Mouse (Mus musculus) hindbrain, embryonic 16.5 days (tissue): ENCODE results near the gene Angptl7. TPM values are rescaled to one million over a fixed set of nuclear protein-coding genes. Genes with fewer than 3 reads are reported as not detected.

Experiments used
- ATAC-seq: fragments of 200-750 bp; cut with Nextera tagmentation; 2 replicates; pipeline ENCODE4 v1.8.0; 2017; ENCODE audit warnings: moderate TSS enrichment, moderate library complexity
- H3K27ac ChIP-seq: fragments of 300-500 bp; sonication (generic); 2 replicates; pipeline ENCODE4 v1.5.1; 2014; ENCODE audit warnings: low read depth, mild to moderate bottlenecking, control low read depth, low read length, moderate library complexity
- H3K27me3 ChIP-seq: fragments of 300-500 bp; sonication (generic); replicated peaks from 2 replicates; pipeline ENCODE4 v1.6.1; 2014; ENCODE audit warnings: low read length; ENCODE audit not compliant: control insufficient read depth, insufficient read depth
- H3K36me3 ChIP-seq: fragments of 300-500 bp; sonication (generic); 2 replicates; pipeline ENCODE4 v1.6.1; 2014; ENCODE audit warnings: mild to moderate bottlenecking, low read length, moderate library complexity, mixed read lengths; ENCODE audit not compliant: control insufficient read depth, insufficient read depth
- H3K4me1 ChIP-seq: fragments of 300-500 bp; sonication (generic); 2 replicates; pipeline ENCODE4 v1.6.1; 2014; ENCODE audit warnings: low read depth, low read length; ENCODE audit not compliant: control insufficient read depth, insufficient read depth
- H3K4me2 ChIP-seq: fragments of 300-500 bp; sonication (generic); 2 replicates; pipeline ENCODE4 v1.6.1; 2014; ENCODE audit warnings: mild to moderate bottlenecking, low read length, control low read depth, moderate library complexity
- H3K4me3 ChIP-seq: fragments of 300-500 bp; sonication (generic); 2 replicates; pipeline ENCODE4 v1.5.1; 2014; ENCODE audit warnings: mild to moderate bottlenecking, low read length, control low read depth, moderate library complexity
- H3K9ac ChIP-seq: fragments of 300-500 bp; sonication (generic); 2 replicates; pipeline ENCODE4 v1.6.1; 2014; ENCODE audit warnings: low read depth, mild to moderate bottlenecking, control low read depth, low read length, moderate library complexity
- H3K9me3 ChIP-seq: fragments of 300-500 bp; sonication (generic); 2 replicates; pipeline ENCODE4 v1.6.1; 2014; ENCODE audit warnings: mild to moderate bottlenecking, low read length, moderate library complexity; ENCODE audit not compliant: control insufficient read depth
- WGBS: fragments of 180-500 bp; shearing (Covaris S2); extraction: QIAGEN DNeasy Blood & Tissue Kit; methylation state at CpG from one replicate; pipeline ENCODE4 v1.1.7; 2014; 5-methylcytosine and 5-hydroxymethylcytosine counted together
- polyA plus RNA-seq: library from polyadenylated mRNA; unstranded; fragments of >200 nt; fragmentation: Nextera tagmentation; extraction: Ambion mirVana; gene quantifications from 2 replicates; pipeline ENCODE4 v1.2.1, GENCODE M21; 2015

The Angptl7 gene
- polyA plus RNA-seq, 1 experiment from 2014 or later, result 0.23 TPM

- Histone ChIP-seq H3K4me2 (no peak overlapping the region), H3K9me3 (no peaks in the 10 kb centered on the region), H3K27ac (no peak overlapping the region), H3K9ac (no peak overlapping the region), H3K36me3 (peaks cover 64% of the 10 kb centered on the region), H3K27me3 (no peaks in the 10 kb centered on the region), H3K4me1 (no peaks in the 10 kb centered on the region), H3K4me3 (no peak overlapping the region)
- WGBS, result 83% methylated on average over 2 of the region's 2 CpGs
- ATAC-seq, result no peak
These were observed 18.6 kb downstream of the Angptl7 start for GRCm38 (mm10) chr4:148481557-148482168.

GRCm38 (mm10) chr4:148480245-148480644 is 20.0 kb downstream of the Angptl7 start:
- whole genome bisulfite sequencing, result 94% methylated on average over 2 of the region's 2 CpGs
- H3K4me2 ChIP-seq, result no peak overlapping the region

GRCm38 (mm10) chr4:148473496-148473895 is 26.8 kb downstream of the Angptl7 start:
- ATAC-seq, result no peak

More at GRCm38 (mm10) chr4:148480245-148480644, 20.0 kb downstream of the Angptl7 start:
- Histone ChIP-seq H3K4me3 (no peak overlapping the region), H3K36me3 (peaks cover 53% of the 10 kb centered on the region), H3K9me3 (no peaks in the 10 kb centered on the region), H3K9ac (no peak overlapping the region), H3K27me3 (no peaks in the 10 kb centered on the region), H3K4me1 (no peaks in the 10 kb centered on the region), H3K27ac (no peak overlapping the region)
- no peak for ATAC-seq

GRCm38 (mm10) chr4:148472436-148473174 is 27.7 kb downstream of the Angptl7 start:
- Histone ChIP-seq H3K9me3 (no peaks in the 10 kb centered on the region), H3K27ac (no peak overlapping the region), H3K9ac (no peak overlapping the region), H3K36me3 (peaks cover 61% of the 10 kb centered on the region), H3K4me1 (no peaks in the 10 kb centered on the region), H3K4me2 (no peak overlapping the region), H3K4me3 (no peak overlapping the region), H3K27me3 (no peaks in the 10 kb centered on the region)
- WGBS, result 96% methylated on average over 8 of the region's 8 CpGs
- no peak for ATAC-seq

More at GRCm38 (mm10) chr4:148473496-148473895, 26.8 kb downstream of the Angptl7 start:
- H3K4me3 ChIP-seq, result no peak overlapping the region
- no peak overlapping the region for H3K27ac ChIP-seq
- no peak overlapping the region for H3K4me2 ChIP-seq
- peaks cover 56% of the 10 kb centered on the region for H3K36me3 ChIP-seq
- no peaks in the 10 kb centered on the region for H3K9me3 ChIP-seq
- whole genome bisulfite sequencing, result 75% methylated on average over 5 of the region's 5 CpGs
- no peaks in the 10 kb centered on the region for H3K4me1 ChIP-seq
- no peak overlapping the region for H3K9ac ChIP-seq
- no peaks in the 10 kb centered on the region for H3K27me3 ChIP-seq

- peaks cover 65% of the 10 kb centered on the region for H3K36me3 ChIP-seq
- no peaks in the 10 kb centered on the region for H3K4me1 ChIP-seq
- no peak overlapping the region for H3K9ac ChIP-seq
- H3K27ac ChIP-seq, result no peak overlapping the region
- no peaks in the 10 kb centered on the region for H3K9me3 ChIP-seq
- 64% methylated on average over 10 of the region's 10 CpGs for WGBS
- no peak overlapping the region for H3K4me3 ChIP-seq
- H3K27me3 ChIP-seq, result no peaks in the 10 kb centered on the region
- no peak overlapping the region for H3K4me2 ChIP-seq
- ATAC-seq, result no peak
These were observed 28.9 kb downstream of the Angptl7 start for GRCm38 (mm10) chr4:148471363-148471806.

- Histone ChIP-seq H3K9me3 (no peaks in the 10 kb centered on the region), H3K36me3 (peaks cover 79% of the 10 kb centered on the region), H3K27ac (no peak overlapping the region), H3K4me2 (no peak overlapping the region), H3K27me3 (no peaks in the 10 kb centered on the region), H3K9ac (no peak overlapping the region), H3K4me1 (no peaks in the 10 kb centered on the region), H3K4me3 (no peak overlapping the region)
- ATAC-seq, result no peak
- WGBS, result 83% methylated on average over 11 of the region's 11 CpGs
These were observed 30.6 kb downstream of the Angptl7 start for GRCm38 (mm10) chr4:148469487-148470252.

- H3K4me1 ChIP-seq, result no peaks in the 10 kb centered on the region
- no peak for ATAC-seq
- H3K27me3 ChIP-seq, result no peaks in the 10 kb centered on the region
- no peak overlapping the region for H3K4me2 ChIP-seq
- H3K27ac ChIP-seq, result no peak overlapping the region
- no peak overlapping the region for H3K9ac ChIP-seq
- peaks cover 88% of the 10 kb centered on the region for H3K36me3 ChIP-seq
- no peaks in the 10 kb centered on the region for H3K9me3 ChIP-seq
- H3K4me3 ChIP-seq, result no peak overlapping the region
- WGBS, result 93% methylated on average over 10 of the region's 10 CpGs
These were observed 31.9 kb downstream of the Angptl7 start for GRCm38 (mm10) chr4:148468396-148468795.

- H3K27me3 ChIP-seq, result no peaks in the 10 kb centered on the region
- H3K4me2 ChIP-seq, result no peak overlapping the region
- no peaks in the 10 kb centered on the region for H3K9me3 ChIP-seq
- no peak overlapping the region for H3K27ac ChIP-seq
- no peak overlapping the region for H3K4me3 ChIP-seq
- ATAC-seq, result no peak
- WGBS, result 90% methylated on average over 5 of the region's 5 CpGs
- no peaks in the 10 kb centered on the region for H3K4me1 ChIP-seq
- H3K36me3 ChIP-seq, result peaks cover 77% of the 10 kb centered on the region
- no peak overlapping the region for H3K9ac ChIP-seq
These were observed 33.7 kb downstream of the Angptl7 start for GRCm38 (mm10) chr4:148466511-148467079.

GRCm38 (mm10) chr4:148464869-148465268 is 35.4 kb downstream of the Angptl7 start:
- H3K27ac ChIP-seq, result no peak overlapping the region
- no peaks in the 10 kb centered on the region for H3K27me3 ChIP-seq
- H3K36me3 ChIP-seq, result peaks cover 66% of the 10 kb centered on the region
- WGBS, result 94% methylated on average over 12 of the region's 12 CpGs
- no peak for ATAC-seq
- no peak overlapping the region for H3K4me2 ChIP-seq
- H3K4me3 ChIP-seq, result no peak overlapping the region
- H3K9me3 ChIP-seq, result no peaks in the 10 kb centered on the region
- H3K4me1 ChIP-seq, result no peaks in the 10 kb centered on the region
- no peak overlapping the region for H3K9ac ChIP-seq
